Mouse (Mus musculus) C2C12 (cell line): Measurements from ENCODE around the gene 1700017B05Rik. TPM values are rescaled to one million over a fixed set of nuclear protein-coding genes. Genes with fewer than 3 reads are reported as not detected.

Experiments used
- H3K27me3 ChIP-seq: one replicate; pipeline ENCODE4 v1.6.1; 2011; ENCODE audit not compliant: control insufficient read depth, insufficient read depth, insufficient read length
- H3K36me3 ChIP-seq: one replicate; pipeline ENCODE4 v1.6.1; 2011; ENCODE audit not compliant: control insufficient read depth, insufficient read depth
- H3K4me3 ChIP-seq: one replicate; pipeline ENCODE4 v1.5.1; 2011; ENCODE audit warnings: mild to moderate bottlenecking, control low read depth; ENCODE audit not compliant: poor library complexity, insufficient read depth, severe bottlenecking
- H3K79me2 ChIP-seq: one replicate; pipeline ENCODE4 v1.6.1; 2011; ENCODE audit not compliant: control insufficient read depth, insufficient read depth
- H3K79me3 ChIP-seq: one replicate; pipeline ENCODE4 v1.6.1; 2011; ENCODE audit warnings: low read depth, control low read depth
- H3ac ChIP-seq: one replicate; pipeline ENCODE3; 2011; ENCODE audit warnings: low read depth; ENCODE audit not compliant: control insufficient read depth, insufficient read length
- CEBPB ChIP-seq: IDR thresholded peaks from one replicate; pipeline ENCODE4 v1.6.1; 2011; ENCODE audit warnings: low read depth, mild to moderate bottlenecking, control low read depth, moderate library complexity
- CTCF ChIP-seq: IDR thresholded peaks from one replicate; pipeline ENCODE4 v1.5.1; 2011; ENCODE audit not compliant: control insufficient read depth, insufficient read depth, insufficient read length
- FOSL1 ChIP-seq: IDR thresholded peaks from one replicate; pipeline ENCODE4 v1.8.0; 2011; ENCODE audit warnings: mild to moderate bottlenecking, low read length; ENCODE audit not compliant: poor library complexity, insufficient read depth, severe bottlenecking
- MAX ChIP-seq: IDR thresholded peaks from one replicate; pipeline ENCODE4 v1.6.1; 2011; ENCODE audit warnings: mild to moderate bottlenecking, control low read depth
- MYOD1 ChIP-seq: IDR thresholded peaks from one replicate; pipeline ENCODE4 v1.6.1; 2011; ENCODE audit warnings: low read depth; ENCODE audit not compliant: control insufficient read depth, insufficient read length
- MYOG ChIP-seq: IDR thresholded peaks from one replicate; pipeline ENCODE4 v1.6.1; 2011; ENCODE audit not compliant: control insufficient read depth, insufficient read length; ENCODE audit errors: extremely low read depth
- USF1 ChIP-seq: IDR thresholded peaks from one replicate; pipeline ENCODE4 v1.6.1; 2011; ENCODE audit warnings: low read depth, mild to moderate bottlenecking, control low read depth, moderate library complexity
- polyA plus RNA-seq: library from polyadenylated mRNA; unstranded; fragments of >200 nt; fragmentation: generic; extraction: Trizol; gene quantifications from one replicate; pipeline ENCODE4 v1.2.1, GENCODE M21; 2012; ENCODE audit warnings: missing spikeins

Gene 1700017B05Rik
- polyA plus RNA-seq, 1 experiment = 26.2 TPM

DNA sequence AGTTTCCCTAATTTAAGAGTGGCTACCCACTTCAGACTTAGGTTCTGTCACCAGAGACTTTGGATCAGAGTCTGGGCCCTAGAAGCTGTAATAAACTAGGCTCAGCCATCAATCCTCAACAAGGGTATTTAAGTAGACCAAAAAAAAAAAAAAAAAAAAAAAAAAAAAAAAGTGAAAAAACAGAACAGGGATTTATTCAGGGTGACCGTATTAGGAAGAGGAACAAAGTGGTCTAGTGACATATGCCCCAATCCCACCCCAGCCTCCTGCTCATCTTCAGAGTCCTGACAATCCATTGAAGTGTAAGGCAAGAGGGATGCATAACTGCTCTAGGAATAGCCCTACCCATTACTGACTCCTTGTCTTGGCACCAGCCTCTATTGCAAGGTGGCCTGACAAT is 40.9 kb upstream of the 1700017B05Rik start:
- Histone ChIP-seq H3K36me3 (no peaks in the 10 kb centered on the region), H3K27me3 (no peaks in the 10 kb centered on the region), H3ac (no peak overlapping the region), H3K79me3 (no peaks in the 10 kb centered on the region), H3K4me3 (no peak overlapping the region), H3K79me2 (no peaks in the 10 kb centered on the region)
- TF ChIP-seq MYOD1 (no peak), MAX (no peak), CTCF (no peak), MYOG (no peak), FOSL1 (no peak), USF1 (no peak)

DNA sequence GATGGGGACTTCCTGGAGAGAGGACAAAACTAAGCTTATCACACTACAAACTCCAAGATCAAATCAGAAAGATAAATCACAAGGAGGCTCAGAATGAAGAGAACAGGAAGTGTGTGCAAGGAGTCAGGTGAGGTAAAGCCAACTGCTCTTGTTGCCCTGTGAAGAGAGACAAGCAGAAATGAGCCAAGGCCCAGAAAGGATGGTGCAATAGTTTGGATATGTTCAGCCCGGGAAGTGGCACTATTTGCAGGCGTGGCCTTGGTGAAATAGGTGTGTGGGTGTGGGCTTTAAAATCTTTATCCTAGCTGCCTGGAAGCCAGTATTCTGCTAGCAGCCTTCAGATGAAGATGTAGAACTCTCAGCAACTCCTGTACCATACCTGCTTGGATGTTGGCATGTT is 38.4 kb upstream of the 1700017B05Rik start:
- Histone ChIP-seq H3ac (no peak overlapping the region), H3K4me3 (no peak overlapping the region), H3K79me2 (no peaks in the 10 kb centered on the region), H3K79me3 (no peaks in the 10 kb centered on the region), H3K27me3 (no peaks in the 10 kb centered on the region), H3K36me3 (no peaks in the 10 kb centered on the region)
- TF ChIP-seq USF1 (no peak), CTCF (no peak), MYOG (no peak), FOSL1 (no peak)

GRCm38 (mm10) chr9:57299790-57300477 is 37.5 kb upstream of the 1700017B05Rik start:
- no peak overlapping the region for H3ac ChIP-seq
- H3K4me3 ChIP-seq = no peak overlapping the region
- TF ChIP-seq CTCF (no peak), MYOG (no peak), USF1 (no peak), MAX (no peak), CEBPB (no peak), MYOD1 (no peak), FOSL1 (no peak)
- H3K27me3 ChIP-seq = no peaks in the 10 kb centered on the region
- H3K79me2 ChIP-seq = no peaks in the 10 kb centered on the region
- no peaks in the 10 kb centered on the region for H3K36me3 ChIP-seq
- no peaks in the 10 kb centered on the region for H3K79me3 ChIP-seq

GRCm38 (mm10) chr9:57297938-57298337 is 35.5 kb upstream of the 1700017B05Rik start:
- H3K36me3 ChIP-seq = no peaks in the 10 kb centered on the region
- TF ChIP-seq FOSL1 = no peak
- TF ChIP-seq MAX = no peak
- no peak for TF ChIP-seq USF1
- TF ChIP-seq CTCF = no peak
- TF ChIP-seq MYOG = no peak
- no peak for TF ChIP-seq CEBPB
- TF ChIP-seq MYOD1 = no peak
- H3K27me3 ChIP-seq = no peaks in the 10 kb centered on the region
- no peaks in the 10 kb centered on the region for H3K79me2 ChIP-seq
- no peaks in the 10 kb centered on the region for H3K79me3 ChIP-seq
- no peak overlapping the region for H3ac ChIP-seq
- no peak overlapping the region for H3K4me3 ChIP-seq

GRCm38 (mm10) chr9:57296277-57296676 is 33.9 kb upstream of the 1700017B05Rik start:
- Histone ChIP-seq H3K79me2 (no peaks in the 10 kb centered on the region), H3K36me3 (no peaks in the 10 kb centered on the region), H3K27me3 (no peaks in the 10 kb centered on the region), H3K79me3 (no peaks in the 10 kb centered on the region), H3K4me3 (no peak overlapping the region), H3ac (no peak overlapping the region)
- TF ChIP-seq CEBPB = no peak
- no peak for TF ChIP-seq MAX
- no peak for TF ChIP-seq CTCF
- no peak for TF ChIP-seq MYOD1
- TF ChIP-seq USF1 = no peak
- TF ChIP-seq MYOG = no peak
- TF ChIP-seq FOSL1 = no peak

DNA sequence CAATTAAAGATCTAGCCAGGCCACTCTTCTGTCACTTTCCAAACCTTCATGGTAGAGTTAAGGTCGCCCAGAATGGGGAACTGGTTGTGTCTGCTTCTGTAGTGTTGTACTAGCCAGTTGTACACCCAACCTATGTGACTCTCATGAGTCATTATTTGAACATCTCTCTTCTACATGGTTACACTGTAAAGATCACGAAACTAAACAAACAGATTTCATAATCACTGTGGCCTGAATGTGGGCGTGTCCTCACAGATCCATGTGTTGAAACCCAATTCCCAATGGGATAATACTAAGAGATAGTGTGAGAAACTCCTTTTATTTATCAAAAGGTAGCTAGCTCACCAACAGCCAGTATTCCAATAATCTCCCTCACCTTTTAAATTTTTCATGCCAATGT is 33.3 kb upstream of the 1700017B05Rik start:
- TF ChIP-seq CEBPB = peak; percentile 37
- no peak for TF ChIP-seq USF1
- Histone ChIP-seq H3K79me3 (no peaks in the 10 kb centered on the region), H3K27me3 (no peaks in the 10 kb centered on the region), H3K36me3 (no peaks in the 10 kb centered on the region), H3K79me2 (no peaks in the 10 kb centered on the region), H3K4me3 (no peak overlapping the region), H3ac (no peak overlapping the region)
